Mouse (Mus musculus) small intestine, adult 2 months (tissue): ENCODE results near the gene Ptprm.

ENCODE experiments used
- CTCF ChIP-seq: fragments of 200-500 bp; IDR thresholded peaks from 2 replicates; pipeline ENCODE4 v1.5.1; 2012; ENCODE audit warnings: low read depth, mild to moderate bottlenecking, control low read depth, inconsistent platforms, low read length, moderate library complexity, mixed read lengths; ENCODE audit not compliant: insufficient replicate concordance, insufficient read length; ENCODE audit errors: extremely low read depth
- POLR2A ChIP-seq: fragments of 200-500 bp; IDR thresholded peaks from 2 replicates; pipeline ENCODE4 v1.6.1; 2012; ENCODE audit warnings: low read depth, mild to moderate bottlenecking, control low read depth, inconsistent platforms, low read length, moderate library complexity

GRCm38 (mm10) chr17:66637951-66638722, 716.1 kb downstream of the Ptprm start:
- no peak for TF ChIP-seq CTCF
- no peak for TF ChIP-seq POLR2A
